Mouse (Mus musculus): ENCODE measurements around the gene Gm21992. TPM values are rescaled to one million over a fixed set of nuclear protein-coding genes. Genes with fewer than 3 reads are reported as not detected.

The Gm21992 gene
- total RNA-seq (2021), result 10 to 100 TPM; 20.7 to 22.3 TPM
- long read RNA-seq, partial matches to known transcripts, result 1 of 5 reads
- long read RNA-seq, other reads (novel, unspliced or antisense), result 4 of 5 reads

GRCm38 (mm10) chr19:4811063-4811908 is at the start of gene Gm21992, which contains the start of gene Rbm14:
Gene Gm21992 (minus strand): TSS chr19:4811612.
Gene Rbm14 (minus strand): TSS chr19:4811634.
- DNase-seq (ENCODE audit: low spot score in 2 of 2), result peak; percentile 97 to 98

GRCm38 (mm10) chr19:4859081-4859480 is 47.7 kb upstream of the Gm21992 start:
- no peak for DNase-seq (ENCODE audit: low spot score in 2 of 2)

GRCm38 (mm10) chr19:4855951-4856350 is 44.5 kb upstream of the Gm21992 start:
- DNase-seq (ENCODE audit: low spot score in 2 of 2), result no peak

GRCm38 (mm10) chr19:4855470-4855820 is 44.0 kb upstream of the Gm21992 start:
- no peak for DNase-seq (ENCODE audit: low spot score in 2 of 2)

DNA sequence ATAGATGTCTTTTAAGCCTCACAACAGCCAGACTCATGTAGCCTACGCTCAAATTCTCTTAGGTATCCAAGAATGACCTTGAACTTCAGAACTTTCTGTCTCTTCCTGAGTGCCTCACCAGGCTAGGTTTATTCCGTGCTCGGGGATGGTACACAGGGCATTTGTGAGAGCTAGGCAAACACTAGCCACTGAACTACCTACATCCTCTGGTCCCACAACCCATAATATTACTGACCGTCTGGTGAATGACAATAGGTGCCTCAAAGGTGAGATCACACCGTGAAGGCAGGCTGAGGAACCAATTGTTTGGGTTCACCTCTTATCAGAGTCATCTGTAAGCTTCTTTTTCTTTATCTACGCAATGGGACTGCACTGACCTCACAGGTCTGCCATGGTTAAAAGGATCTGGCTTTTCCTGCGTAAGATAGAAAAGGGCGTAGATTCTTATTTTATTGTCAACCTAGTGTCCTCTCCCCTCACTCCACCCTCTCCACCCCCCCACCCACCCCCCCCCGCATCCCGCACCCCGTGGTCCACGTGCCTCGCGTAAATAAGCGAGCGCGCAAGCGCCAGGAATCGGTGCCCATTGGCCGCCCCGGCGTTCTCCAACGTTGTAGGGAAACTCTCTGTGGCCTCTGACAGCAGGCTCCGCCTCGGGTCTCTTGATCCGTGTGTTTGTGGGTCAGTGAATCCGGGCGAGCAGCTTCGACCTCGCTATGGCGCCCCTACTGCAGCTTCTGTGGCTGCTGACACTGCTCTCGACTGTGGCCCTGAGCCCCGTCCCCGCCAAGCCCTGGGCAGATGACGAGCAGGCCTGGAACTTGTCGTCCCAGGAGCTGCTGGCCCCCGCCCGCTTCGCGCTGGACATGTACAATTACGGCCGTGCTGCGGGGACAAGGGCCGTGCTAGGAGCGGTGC is 43.4 kb upstream of the Gm21992 start, which contains the start of gene Ctsf:
Gene Ctsf, plus strand, starts transcription at position 579 of the 918 bp plus-strand sequence.
- DNase-seq (ENCODE audit: low spot score in 2 of 2), result peak; percentile 84 to 89

GRCm38 (mm10) chr19:4850281-4850680 is 38.9 kb upstream of the Gm21992 start:
- no peak for DNase-seq (ENCODE audit: low spot score in 2 of 2)

DNA sequence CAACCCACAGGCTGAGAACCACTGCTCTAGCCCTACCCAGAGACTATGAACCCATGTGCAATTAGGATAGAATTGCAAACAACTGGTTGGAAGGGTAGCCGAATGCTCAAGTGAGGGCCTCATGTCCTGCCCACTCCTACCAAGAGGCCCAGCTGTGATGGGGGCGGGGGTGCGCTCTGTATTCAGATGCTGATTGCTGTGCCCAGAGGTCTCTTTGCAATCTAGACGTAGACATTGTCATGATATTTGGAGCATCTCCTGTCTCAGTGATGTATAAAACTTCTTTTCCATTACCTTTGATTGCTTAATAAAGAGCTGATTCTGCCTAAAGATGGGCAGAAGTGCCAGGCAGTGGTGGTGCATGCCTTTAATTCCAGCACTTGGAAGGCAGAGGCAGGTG is 38.4 kb upstream of the Gm21992 start:
- no peak for DNase-seq (ENCODE audit: low spot score in 2 of 2)

- DNase-seq (ENCODE audit: low spot score in 2 of 2), result no peak
Measured at GRCm38 (mm10) chr19:4847490-4847889, 36.1 kb upstream of the Gm21992 start.

- no peak for DNase-seq (ENCODE audit: low spot score in 2 of 2)
Measured at GRCm38 (mm10) chr19:4845846-4846245, 34.4 kb upstream of the Gm21992 start.

- DNase-seq (ENCODE audit: low spot score in 2 of 2), result no peak
Measured at GRCm38 (mm10) chr19:4842611-4843010, 31.2 kb upstream of the Gm21992 start.

- DNase-seq (ENCODE audit: low spot score in 2 of 2), result no peak
Measured at GRCm38 (mm10) chr19:4840848-4841247, 29.4 kb upstream of the Gm21992 start.

DNA sequence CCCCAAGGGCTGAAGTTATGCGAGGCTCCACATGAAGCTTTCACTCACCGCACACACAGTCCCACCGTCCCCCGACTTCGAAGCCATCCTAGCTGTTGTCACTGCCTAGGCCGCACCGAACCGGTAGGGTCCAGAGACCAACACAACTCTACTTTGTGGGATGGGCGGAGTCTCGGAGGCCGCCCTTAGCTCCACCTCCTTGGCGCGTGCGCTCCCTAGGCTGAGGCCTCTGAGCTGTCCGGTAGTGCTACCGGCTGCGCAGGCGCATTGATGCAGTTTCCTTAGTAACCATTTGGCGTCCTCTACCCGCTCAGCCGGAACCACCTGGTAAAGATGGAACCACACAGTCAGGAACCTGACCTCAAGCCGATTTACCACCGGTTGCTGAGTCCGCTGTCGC is 27.7 kb upstream of the Gm21992 start, which contains the start of the genes Ccs and Ccdc87:
Gene Ccs, minus strand, starts transcription at position 184 of the 400 bp plus-strand sequence.
Gene Ccdc87, plus strand, starts transcription at position 218 of the 400 bp plus-strand sequence.
- peak; percentile 93 to 95 for DNase-seq (ENCODE audit: low spot score in 2 of 2)

DNA sequence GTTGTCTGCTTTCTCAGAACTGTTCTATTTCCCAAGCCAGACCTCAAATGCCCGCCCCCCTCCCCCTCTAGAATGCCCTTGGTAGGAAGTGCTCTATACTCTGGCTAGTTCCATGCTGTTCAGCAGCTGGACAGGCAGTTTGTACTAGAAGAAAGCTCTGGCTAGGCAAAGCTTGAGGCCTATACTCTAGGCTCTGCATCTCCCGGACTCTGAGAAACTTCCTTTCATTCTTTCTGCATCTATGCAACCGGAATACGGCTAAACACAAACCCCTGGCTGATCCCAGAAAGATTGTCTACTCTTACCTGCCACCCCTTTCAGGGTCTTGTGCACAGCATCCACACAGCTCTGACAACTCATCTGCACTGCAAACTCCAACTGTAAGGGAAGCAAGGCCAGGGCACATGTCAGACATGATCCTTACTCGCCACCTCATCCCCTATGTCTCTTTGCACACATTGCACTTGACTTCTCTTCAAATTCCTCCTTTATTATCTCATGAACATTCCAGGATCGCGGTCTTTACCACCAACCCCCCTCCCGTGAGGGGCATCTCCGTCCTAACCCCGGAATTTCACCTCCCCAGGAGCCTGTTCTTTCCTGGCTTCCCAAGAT is 27.2 kb upstream of the Gm21992 start:
- no peak for DNase-seq (ENCODE audit: low spot score in 2 of 2)

DNA sequence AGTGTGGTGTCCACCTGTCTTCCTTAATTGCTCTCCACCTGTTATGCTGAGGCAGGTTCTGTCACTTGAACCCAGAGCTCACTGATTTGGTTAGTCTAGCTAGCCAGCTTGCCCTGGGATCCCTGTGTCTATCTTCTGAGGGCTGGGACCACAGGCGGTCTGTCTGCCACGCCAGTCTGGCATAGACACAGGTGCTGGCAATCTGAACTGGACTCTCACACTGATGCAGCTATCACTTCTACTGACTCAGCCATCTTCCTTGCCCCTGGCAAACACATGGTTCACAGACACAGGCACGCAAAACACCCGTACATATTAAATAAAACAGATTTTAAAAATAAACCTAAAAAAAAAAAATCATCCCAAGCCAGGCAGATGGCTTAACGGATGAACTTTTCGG is 25.6 kb upstream of the Gm21992 start:
- DNase-seq (ENCODE audit: low spot score in 2 of 2), result no peak

DNA sequence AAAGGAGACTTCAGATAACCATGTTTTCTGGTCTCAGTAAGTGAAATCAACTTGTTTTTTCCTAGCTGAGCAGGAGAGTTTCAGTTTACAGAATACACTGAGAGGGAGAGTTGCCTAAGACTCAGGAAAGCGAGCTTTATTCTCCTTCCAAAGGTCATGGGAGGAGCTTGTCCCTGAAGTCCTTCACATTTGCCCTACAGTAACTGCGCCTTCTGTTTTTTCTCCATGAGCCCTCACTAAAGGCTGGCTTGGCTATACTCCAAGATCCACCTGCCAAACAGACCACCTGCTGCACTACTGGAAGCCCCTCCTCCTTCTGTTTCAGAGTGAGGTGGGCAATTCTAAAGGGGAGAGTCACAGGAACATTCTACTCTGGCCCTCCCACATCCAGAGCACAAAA is 24.7 kb upstream of the Gm21992 start:
- DNase-seq (ENCODE audit: low spot score in 2 of 2), result no peak

- no peak for DNase-seq (ENCODE audit: low spot score in 2 of 2)
Measured at GRCm38 (mm10) chr19:4833977-4834376, 22.6 kb upstream of the Gm21992 start.

DNA sequence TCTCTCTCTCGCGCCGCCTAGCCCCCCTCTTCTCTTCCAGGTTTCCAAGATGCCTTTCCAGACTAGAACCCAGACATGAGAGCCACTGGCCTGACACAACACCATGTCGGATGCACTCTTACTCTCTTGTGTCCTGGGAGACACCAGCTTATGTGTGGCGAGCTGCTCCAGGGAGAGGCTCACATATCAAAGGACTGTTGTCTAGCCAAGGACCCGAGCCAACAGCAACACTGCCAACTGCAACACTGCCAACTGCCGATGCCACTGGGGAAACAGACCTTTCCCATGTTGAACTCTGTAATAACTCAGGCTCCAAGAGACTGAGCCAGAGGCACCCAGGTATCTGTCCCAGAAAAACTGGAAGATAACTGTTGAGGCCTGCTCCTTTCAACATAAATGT is 17.7 kb upstream of the Gm21992 start:
- DNase-seq (ENCODE audit: low spot score in 2 of 2), result peak; percentile 79 to 81

GRCm38 (mm10) chr19:4828444-4829114 is 17.2 kb upstream of the Gm21992 start:
- no peak for DNase-seq (ENCODE audit: low spot score in 2 of 2)

DNA sequence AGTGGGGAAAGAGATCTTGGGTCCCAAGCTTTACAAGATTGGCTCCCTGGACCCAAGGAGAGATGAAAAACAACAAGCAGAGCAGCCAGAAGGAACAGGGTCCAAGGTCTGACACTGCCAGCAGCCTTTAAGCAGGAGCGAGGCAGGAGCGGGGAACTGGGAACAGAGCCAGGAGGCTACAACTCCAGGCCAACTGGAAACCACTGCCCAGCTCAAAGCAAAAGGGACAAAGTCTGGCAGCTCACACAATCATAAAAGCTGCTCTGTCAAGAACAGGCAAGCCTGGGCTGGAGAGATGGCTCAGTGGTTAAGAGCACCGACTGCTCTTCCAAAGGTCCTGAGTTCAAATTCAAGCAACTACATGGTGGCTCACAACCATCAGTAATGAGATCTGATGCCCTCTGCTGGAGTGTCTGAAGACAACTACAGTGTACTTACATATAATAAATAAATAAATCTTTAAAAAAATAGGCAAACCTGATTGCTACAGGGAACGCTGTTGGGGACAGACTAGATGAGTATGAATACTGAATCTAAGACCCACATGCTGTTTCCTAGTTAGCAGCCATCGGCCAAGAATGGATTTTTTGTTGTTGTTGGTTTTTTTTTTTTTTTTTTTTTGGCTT is 9.4 kb upstream of the Gm21992 start:
- DNase-seq (ENCODE audit: low spot score in 2 of 2), result peak; percentile 74 to 81

DNA sequence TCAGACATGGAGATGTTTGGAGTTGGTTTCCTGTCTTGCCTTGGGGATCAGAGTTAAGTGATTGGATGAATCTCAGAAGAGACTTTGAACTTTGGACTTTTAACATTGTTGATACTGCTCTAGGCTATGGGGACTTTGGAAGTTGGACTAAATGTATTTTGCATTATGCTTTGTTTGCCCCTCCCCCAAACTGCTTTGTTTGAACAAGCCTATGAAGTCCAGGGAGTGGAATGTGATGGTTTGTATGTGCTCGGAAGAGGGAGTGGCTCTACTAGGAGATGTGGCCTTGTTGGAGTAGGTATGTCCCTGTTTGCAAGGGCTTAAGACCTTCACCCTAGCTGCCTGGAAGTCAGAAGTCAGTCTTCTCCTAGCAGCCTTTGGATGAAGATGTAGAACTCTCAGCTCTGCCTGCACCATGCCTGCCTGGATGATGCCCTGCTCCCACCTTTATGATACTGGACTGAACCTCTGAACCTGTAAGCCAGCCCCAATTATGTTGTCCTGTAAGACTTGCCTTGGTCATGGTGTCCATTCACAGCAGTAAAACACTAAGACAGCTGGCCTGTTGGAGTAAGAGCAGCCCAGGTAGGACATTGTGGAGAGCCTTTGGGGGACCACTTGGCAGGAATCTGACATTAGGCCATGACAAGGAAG is 5.9 kb upstream of the Gm21992 start:
- DNase-seq (ENCODE audit: low spot score in 2 of 2), result no peak

Measured in layer of hippocampus, postnatal 10 days (tissue).